Mouse (Mus musculus) right cerebral cortex, postnatal 36 days (tissue): ENCODE results near the gene Cntnap4.

Source experiments
- DNase-seq, 2 experiments: peaks; one replicate each; pipeline ENCODE4 v3.0.0; 2022; ENCODE audit warnings: low spot score in 2 of 2, mixed read lengths in 1 of 2

Cntnap4 gene

GRCm38 (mm10) chr8:112569471-112570141 is at the start of gene Cntnap4:
TSS of gene Cntnap4 (plus strand) at chr8:112570043.
- DNase-seq, result peak; percentile 52 to 67

GRCm38 (mm10) chr8:112557376-112557775 is 12.5 kb upstream of the Cntnap4 start:
- DNase-seq, result no peak

- DNase-seq, result no peak
Measured at GRCm38 (mm10) chr8:112570541-112570940, 698 bp downstream of the Cntnap4 start.

- DNase-seq, result peak; percentile 34 to 41
Measured at GRCm38 (mm10) chr8:112571337-112571904, 1.6 kb downstream of the Cntnap4 start.

DNA sequence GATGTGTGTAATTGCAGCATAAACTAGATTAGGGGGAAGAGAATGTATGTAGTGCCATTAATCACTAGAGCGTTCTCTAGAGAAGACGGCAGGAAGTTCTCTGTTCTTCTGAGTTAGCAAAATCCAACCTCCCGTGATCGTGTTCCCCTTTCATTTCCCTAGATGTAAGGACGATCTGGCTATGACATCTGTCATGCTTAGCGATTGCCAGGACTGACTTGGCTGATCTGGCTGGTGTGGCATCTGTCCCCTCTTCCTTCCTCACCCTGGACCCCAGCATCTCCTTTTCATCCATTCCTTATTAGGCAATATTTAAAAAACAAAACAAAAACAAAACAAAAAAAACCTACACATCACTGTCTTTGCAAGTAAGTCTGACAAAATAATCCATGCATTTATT is 11.6 kb downstream of the Cntnap4 start:
- DNase-seq, result no peak

GRCm38 (mm10) chr8:112583440-112583839 is 13.6 kb downstream of the Cntnap4 start:
- DNase-seq, result no peak

- DNase-seq, result no peak
Measured at GRCm38 (mm10) chr8:112588357-112589051, 18.7 kb downstream of the Cntnap4 start.

DNA sequence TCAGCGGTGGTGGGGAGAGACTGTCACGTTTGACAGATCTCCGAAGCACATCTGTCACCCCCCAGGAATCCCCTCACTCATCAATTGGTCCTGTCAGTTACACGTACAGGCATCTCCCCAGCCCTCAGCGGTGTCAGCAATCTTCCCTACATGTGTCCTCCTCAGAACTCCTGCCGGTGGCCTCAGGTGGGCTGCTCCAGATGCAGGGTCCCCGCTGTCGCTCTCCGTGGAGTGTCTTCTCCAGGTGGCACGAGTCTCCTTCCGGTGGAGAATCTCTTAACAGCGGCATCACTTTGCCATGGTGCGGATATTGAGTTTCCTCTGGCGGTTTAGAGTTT is 19.2 kb downstream of the Cntnap4 start:
- DNase-seq, result no peak

- no peak for DNase-seq
Measured at GRCm38 (mm10) chr8:112596023-112596776, 26.4 kb downstream of the Cntnap4 start.

DNA sequence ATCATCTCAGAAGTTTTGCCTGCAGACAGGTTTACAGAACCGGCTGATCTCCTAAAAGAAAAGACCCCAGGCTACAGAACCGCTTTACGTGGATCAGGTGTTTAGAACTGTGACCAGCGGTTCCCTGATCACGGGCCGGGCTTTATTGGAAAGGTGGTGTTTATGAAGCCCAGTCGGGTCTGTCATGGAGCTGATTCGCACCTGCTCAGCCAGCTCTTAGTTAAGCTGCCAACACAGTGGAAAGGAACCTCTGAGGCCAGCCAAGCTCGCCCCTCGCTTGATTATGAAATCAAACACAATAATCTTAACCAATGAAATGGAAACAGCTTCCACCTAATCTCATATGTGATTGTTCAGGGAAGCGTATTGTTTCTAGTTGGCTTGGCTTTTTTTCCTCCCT is 30.1 kb downstream of the Cntnap4 start:
- no peak for DNase-seq

- no peak for DNase-seq
Measured at GRCm38 (mm10) chr8:112601150-112601549, 31.3 kb downstream of the Cntnap4 start.

DNA sequence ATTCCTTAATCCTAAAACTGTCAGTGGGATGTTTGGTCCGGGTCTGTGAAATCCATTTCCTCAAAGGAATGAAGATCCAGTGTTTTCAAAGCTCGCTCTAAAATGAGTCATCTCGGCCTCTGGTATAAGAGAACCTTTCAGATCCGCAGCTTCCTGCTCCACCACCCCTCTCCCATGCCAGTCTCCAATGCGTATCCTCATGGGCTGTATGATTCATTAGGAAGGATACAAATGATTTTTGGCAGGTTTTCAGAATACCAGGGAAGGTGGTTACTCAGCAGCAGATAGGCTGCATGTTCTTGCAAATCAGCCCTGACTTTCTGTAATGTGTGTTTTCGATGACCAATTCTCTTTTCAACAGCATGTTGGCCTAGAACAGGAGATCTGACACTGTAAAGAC is 40.3 kb downstream of the Cntnap4 start:
- DNase-seq, result no peak

DNA sequence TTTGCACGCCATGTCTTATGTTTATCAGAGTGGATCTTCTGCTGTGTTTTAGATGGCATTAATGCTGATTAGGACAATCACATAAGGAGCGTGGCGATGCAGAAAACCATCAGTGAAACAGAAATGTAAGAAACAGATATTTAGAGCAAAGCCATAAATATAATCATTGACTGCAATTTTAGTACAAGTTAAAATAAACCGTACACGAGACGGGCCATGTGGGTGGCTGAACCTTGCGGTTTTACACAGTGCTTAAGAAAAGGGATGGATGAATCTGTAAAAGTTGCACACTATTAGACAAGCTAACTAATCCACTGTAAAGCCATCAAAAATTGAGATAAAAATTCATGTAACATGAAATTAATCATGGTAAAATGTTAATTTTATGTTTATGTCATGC is 58.9 kb downstream of the Cntnap4 start:
- DNase-seq, result peak; percentile 3 to 20

GRCm38 (mm10) chr8:112652657-112653056 is 82.8 kb downstream of the Cntnap4 start:
- no peak for DNase-seq

- no peak for DNase-seq
Measured at GRCm38 (mm10) chr8:112653276-112653675, 83.4 kb downstream of the Cntnap4 start.

- DNase-seq, result no peak
Measured at GRCm38 (mm10) chr8:112653994-112654393, 84.2 kb downstream of the Cntnap4 start.

DNA sequence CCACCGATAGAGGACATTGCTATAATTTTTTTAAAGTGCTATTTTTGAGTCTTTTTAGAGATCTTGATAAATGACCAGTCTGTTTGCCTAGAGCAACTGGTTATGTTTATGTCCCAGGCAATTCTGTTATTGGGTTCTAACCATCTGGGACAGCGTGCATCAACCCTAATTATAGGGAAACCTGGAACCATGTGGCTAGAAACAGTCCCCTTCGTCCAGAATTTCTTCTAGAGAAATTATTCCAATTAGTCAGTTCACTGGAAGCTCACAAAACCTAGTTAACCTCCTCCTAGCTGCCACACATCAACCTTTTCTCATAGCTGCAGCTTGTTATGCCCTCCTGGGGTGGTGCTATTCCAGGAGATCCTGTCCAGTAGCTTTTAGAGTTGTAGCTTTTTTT is 94.2 kb downstream of the Cntnap4 start:
- no peak for DNase-seq

DNA sequence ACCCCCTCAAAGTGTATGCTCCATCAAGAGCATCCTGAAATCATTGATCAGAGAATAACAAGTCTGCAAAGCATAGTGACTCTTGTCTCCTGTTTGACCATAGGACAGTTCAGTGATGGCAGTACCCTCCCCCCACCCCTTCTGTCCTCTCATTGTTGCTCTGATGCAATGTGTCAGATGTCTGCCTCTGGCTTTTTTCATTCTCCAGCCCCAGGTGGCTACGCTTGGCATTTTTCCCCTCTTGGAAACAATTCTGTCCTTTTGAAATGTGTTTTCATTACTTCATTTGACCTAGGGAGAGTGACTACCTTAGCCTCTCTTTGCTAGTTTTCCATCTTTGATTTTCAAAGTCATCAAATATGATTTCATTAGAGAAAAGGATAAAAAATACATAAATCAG is 104.8 kb downstream of the Cntnap4 start:
- DNase-seq, result no peak

GRCm38 (mm10) chr8:112681757-112682156 is 111.9 kb downstream of the Cntnap4 start:
- peak in 1 of 2 experiments; percentile 5 for DNase-seq

DNA sequence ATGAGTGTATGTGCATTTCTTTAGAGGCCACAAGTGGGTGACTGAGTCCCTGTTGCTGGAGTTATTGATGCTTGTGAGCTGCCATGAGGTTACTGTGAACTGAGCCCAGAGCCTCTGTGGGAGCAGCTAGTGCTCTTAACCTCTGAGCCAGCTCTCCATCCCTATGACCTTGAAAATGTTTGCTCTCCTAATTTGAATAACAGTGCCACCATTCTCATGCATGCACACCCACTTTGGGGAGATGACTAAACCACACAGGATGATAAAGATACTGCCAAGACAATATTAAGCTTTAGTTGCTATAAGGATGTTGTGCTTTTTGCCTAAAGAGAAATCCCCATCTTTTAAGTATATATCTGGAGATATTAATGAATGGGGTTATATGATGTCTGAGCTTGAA is 125.9 kb downstream of the Cntnap4 start:
- no peak for DNase-seq

DNA sequence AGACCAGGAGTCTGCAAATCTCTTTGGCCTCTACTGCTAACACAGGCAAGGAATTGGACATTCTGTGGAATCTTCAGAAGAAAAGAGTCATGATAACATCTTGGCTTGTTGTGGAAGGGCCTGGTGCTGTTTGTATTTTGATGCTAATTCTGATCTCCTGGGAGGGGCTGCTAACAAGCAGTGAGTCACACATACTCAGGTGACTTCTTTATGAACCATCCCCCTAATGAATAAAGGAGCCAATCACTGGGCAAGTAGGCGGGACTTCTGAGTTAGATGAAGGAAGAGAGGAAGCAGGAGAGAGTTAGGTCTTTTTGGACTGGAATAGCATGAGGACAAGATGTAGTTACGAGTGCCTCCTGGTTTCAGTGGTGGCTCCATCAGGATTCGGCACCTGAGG is 128.3 kb downstream of the Cntnap4 start:
- DNase-seq, result no peak

DNA sequence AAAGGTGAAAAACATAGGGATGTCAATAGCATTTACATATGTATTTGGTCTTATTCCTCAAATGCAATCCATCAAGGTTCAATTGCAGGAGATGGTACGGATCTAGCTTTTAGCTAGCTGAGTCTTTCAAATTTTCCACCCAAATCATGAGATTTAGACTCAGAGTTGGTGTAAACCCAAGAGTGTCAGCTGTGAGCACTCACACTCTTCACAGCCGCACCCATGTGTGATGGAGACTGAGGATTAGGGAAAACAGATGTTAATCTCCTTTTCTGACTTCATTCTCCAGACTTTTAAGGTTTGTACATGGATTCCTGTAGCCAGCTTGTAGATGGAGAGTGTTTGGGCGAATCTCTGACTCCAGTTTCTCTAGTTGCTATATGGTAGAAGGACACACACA is 147.1 kb downstream of the Cntnap4 start:
- DNase-seq, result peak in 1 of 2 experiments; percentile 4
